Mouse (Mus musculus) liver, adult (tissue): ENCODE data around the gene Focad.

ENCODE experiments used
- GATA4 ChIP-seq: IDR thresholded peaks from 2 replicates; pipeline ENCODE4 v1.6.1; 2014; ENCODE audit warnings: mild to moderate bottlenecking, low read length; ENCODE audit not compliant: insufficient replicate concordance

Focad gene

GRCm38 (mm10) chr4:88135936-88136335 lies 41.5 kb downstream of the Focad start:
- TF ChIP-seq GATA4: no peak

GRCm38 (mm10) chr4:88136528-88136927 lies 42.1 kb downstream of the Focad start:
- TF ChIP-seq GATA4: no peak

GRCm38 (mm10) chr4:88138366-88138917 lies 44.0 kb downstream of the Focad start:
- TF ChIP-seq GATA4: no peak

- TF ChIP-seq GATA4: no peak
These were observed 55.0 kb downstream of the Focad start for GRCm38 (mm10) chr4:88149462-88149861.

- no peak for TF ChIP-seq GATA4
These were observed 61.2 kb downstream of the Focad start for GRCm38 (mm10) chr4:88155490-88156160.

GRCm38 (mm10) chr4:88156961-88157360 lies 62.5 kb downstream of the Focad start:
- no peak for TF ChIP-seq GATA4

GRCm38 (mm10) chr4:88157644-88158043 lies 63.2 kb downstream of the Focad start:
- no peak for TF ChIP-seq GATA4

GRCm38 (mm10) chr4:88159256-88159655 lies 64.8 kb downstream of the Focad start:
- TF ChIP-seq GATA4: no peak

GRCm38 (mm10) chr4:88159700-88160099 lies 65.3 kb downstream of the Focad start:
- TF ChIP-seq GATA4: no peak

GRCm38 (mm10) chr4:88163511-88164247 lies 69.2 kb downstream of the Focad start:
- no peak for TF ChIP-seq GATA4

GRCm38 (mm10) chr4:88167008-88167862 lies 72.8 kb downstream of the Focad start:
- TF ChIP-seq GATA4: no peak

- no peak for TF ChIP-seq GATA4
These were observed 80.9 kb downstream of the Focad start for GRCm38 (mm10) chr4:88175058-88175974.

GRCm38 (mm10) chr4:88179296-88179695 lies 84.9 kb downstream of the Focad start:
- no peak for TF ChIP-seq GATA4

- TF ChIP-seq GATA4: no peak
These were observed 89.9 kb downstream of the Focad start for GRCm38 (mm10) chr4:88184293-88184692.
